In genomic region chr4:43738989-43739674, GRCm38 (mm10) we compare ENCODE assay signal across 26 mouse cellular contexts. TPM values are rescaled to one million over a fixed set of nuclear protein-coding genes. Genes with fewer than 3 reads are reported as not detected.
"Had no signal": no experiment of that assay in that cellular context is flagged by ENCODE, and none has a peak within 500 bp of the region (broad histone marks: within the 10 kb centered on the region; RNA-seq: fewer than 3 reads in every experiment).

No protein-coding gene starts in this region.

- H3K27me3 ChIP-seq: limb, embryonic 13.5 days; liver, embryonic 12.5 days; liver, embryonic 15.5 days; midbrain, embryonic 12.5 days; neural tube, embryonic 13.5 days; stomach, embryonic 15.5 days had no signal

- H3K9me3 ChIP-seq: limb, embryonic 10.5 days; limb, embryonic 13.5 days; liver, embryonic 12.5 days; liver, embryonic 15.5 days; midbrain, embryonic 12.5 days; neural tube, embryonic 13.5 days; stomach, embryonic 15.5 days had no signal

- ATAC-seq: liver, embryonic 12.5 days; midbrain, embryonic 16.5 days had no signal

- H3K4me1 ChIP-seq: liver, embryonic 12.5 days; liver, embryonic 15.5 days; midbrain, embryonic 12.5 days; neural tube, embryonic 13.5 days; stomach, embryonic 15.5 days had no signal

- H3K4me2 ChIP-seq: limb, embryonic 13.5 days; liver, embryonic 12.5 days; liver, embryonic 15.5 days; midbrain, embryonic 12.5 days; neural tube, embryonic 13.5 days; stomach, embryonic 15.5 days had no signal

- DNase-seq: kidney, adult 2 months; kidney, postnatal 25 days; layer of hippocampus, adult 9-11 months; liver; lung, adult 2 months; retina, postnatal 1 day; right cerebral cortex, postnatal 25 days; spleen, adult 18-20 months; thymus, adult 18-20 months; thymus, postnatal 36 days had no signal

- H3K36me3 ChIP-seq: limb, embryonic 10.5 days; limb, embryonic 13.5 days; liver, embryonic 12.5 days; liver, embryonic 15.5 days; midbrain, embryonic 12.5 days; neural tube, embryonic 13.5 days; stomach, embryonic 15.5 days had no signal

- H3K9ac ChIP-seq: limb, embryonic 13.5 days; liver, embryonic 12.5 days; liver, embryonic 15.5 days; midbrain, embryonic 12.5 days; neural tube, embryonic 13.5 days; stomach, embryonic 15.5 days had no signal

- H3K4me3 ChIP-seq: layer of hippocampus, adult 2 months; limb, embryonic 10.5 days; limb, embryonic 13.5 days; liver, embryonic 12.5 days; liver, embryonic 15.5 days; midbrain, embryonic 12.5 days; myocyte; neural tube, embryonic 13.5 days; stomach, embryonic 15.5 days had no signal

- H3K27ac ChIP-seq: kidney, postnatal 0 days; layer of hippocampus, adult 2 months; limb, embryonic 10.5 days; liver, embryonic 12.5 days; liver, embryonic 15.5 days; macrophage; midbrain, embryonic 12.5 days; neural tube, embryonic 13.5 days; stomach, embryonic 15.5 days had no signal

RNA-seq across cellular contexts. Expression of gene Spaar, which starts 9.3 kb away (rescaled TPM):
- polyA plus RNA-seq: macrophage; midbrain, embryonic 12.5 days; neural tube, embryonic 13.5 days had no signal

RNA-seq across cellular contexts. Expression of gene Hrct1, which starts 12.1 kb away (rescaled TPM):
- polyA plus RNA-seq: macrophage had no signal

RNA-seq across cellular contexts. Expression of gene Olfr71, which starts 29.1 kb away (rescaled TPM):
- polyA plus RNA-seq: kidney, adult 2 months; kidney, embryonic 14.5 days; kidney, postnatal 0 days; large intestine, adult 2 months; limb, embryonic 10.5 days; limb, embryonic 13.5 days; liver, embryonic 12.5 days; liver, embryonic 15.5 days; macrophage; midbrain, embryonic 12.5 days; myocyte; stomach, embryonic 15.5 days; urinary bladder, adult 2 months had no signal

RNA-seq across cellular contexts. Expression of gene Olfr159, which starts 31.7 kb away (rescaled TPM):
- polyA plus RNA-seq: kidney, adult 2 months; kidney, embryonic 14.5 days; kidney, postnatal 0 days; large intestine, adult 2 months; limb, embryonic 10.5 days; limb, embryonic 13.5 days; liver, embryonic 12.5 days; liver, embryonic 15.5 days; lung, embryonic 16.5 days; macrophage; midbrain, embryonic 12.5 days; midbrain, embryonic 16.5 days; myocyte; neural tube, embryonic 13.5 days; stomach, embryonic 15.5 days; urinary bladder, adult 2 months had no signal

RNA-seq across cellular contexts. Expression of gene Olfr70, which starts 38.5 kb away (rescaled TPM):
- polyA plus RNA-seq: kidney, adult 2 months; kidney, embryonic 14.5 days; kidney, postnatal 0 days; large intestine, adult 2 months; limb, embryonic 10.5 days; limb, embryonic 13.5 days; liver, embryonic 12.5 days; liver, embryonic 15.5 days; lung, adult 2 months; lung, embryonic 16.5 days; macrophage; midbrain, embryonic 12.5 days; midbrain, embryonic 16.5 days; myocyte; neural tube, embryonic 13.5 days; stomach, embryonic 15.5 days; urinary bladder, adult 2 months had no signal
